Mouse (Mus musculus): ENCODE data around the gene 1700013F07Rik.

DNA sequence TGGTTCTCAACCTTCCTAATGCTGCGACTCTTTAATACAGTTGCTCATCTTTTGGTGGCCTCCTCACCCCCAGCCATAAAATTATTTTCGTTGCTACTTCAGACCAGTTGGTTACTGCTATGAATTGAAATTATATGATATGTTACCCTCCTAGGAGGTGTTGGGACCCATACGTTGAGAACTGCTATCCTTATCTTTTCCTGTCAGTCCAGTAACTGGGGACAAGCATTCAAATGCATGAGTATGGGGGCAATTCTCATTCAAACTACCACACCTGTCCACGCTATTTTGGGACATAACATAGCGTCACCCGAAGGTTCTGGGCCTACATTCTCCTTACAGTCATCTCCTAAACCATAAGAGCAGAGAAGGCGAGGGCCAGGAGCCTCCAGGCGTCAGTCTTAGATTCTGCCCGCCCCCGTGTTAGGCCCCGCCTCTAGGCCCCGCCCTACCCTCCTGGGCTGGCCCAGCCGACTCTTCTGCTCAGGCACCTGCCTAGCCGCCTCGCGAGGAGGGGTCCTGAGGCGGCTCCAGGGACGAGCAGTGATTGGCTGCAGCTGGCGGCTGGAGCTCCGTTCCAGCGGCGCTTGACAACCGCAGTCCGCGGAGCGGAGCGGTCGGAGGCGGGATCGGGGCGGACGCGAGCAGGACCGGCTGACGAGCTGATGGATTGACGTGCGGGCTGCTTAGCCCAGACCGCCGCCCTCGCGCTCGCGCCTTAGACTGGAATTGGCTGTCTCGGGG, 57.0 kb downstream of the 1700013F07Rik start, which contains the start of gene Wdr47:
- TF ChIP-seq CTCF (conservative IDR thresholded peaks at IDR 0.05 in 1 of 2, IDR thresholded peaks at IDR 0.05 in 1 of 2; ENCODE audit: low read depth in 2 of 2, low read length in 2 of 2) (no peak), POLR2AphosphoS2 (IDR thresholded peaks at IDR 0.05; ENCODE audit: low read depth, low read length) (no peak), POLR2A (IDR thresholded peaks at IDR 0.05; ENCODE audit: low read depth, low read length) (peak; percentile 77), RAD21 (IDR thresholded peaks at IDR 0.05; ENCODE audit: low read depth, low read length) (no peak)

Measured in CH12.LX (cell line).